Mouse (Mus musculus): ENCODE data around the gene Snx10. TPM values are rescaled to one million over a fixed set of nuclear protein-coding genes. Genes with fewer than 3 reads are reported as not detected.
"Not testable (repeated sequence)": the region's sequence is repeated elsewhere in the genome, so short reads cannot be mapped to it uniquely, and the experiment has no call there.

Gene Snx10
- total RNA-seq (2014; rRNA removed): 47.7 and 55.4 TPM in 2 replicates
- polyA plus RNA-seq (2015; fragmentation: Nextera tagmentation; extraction: Ambion mirVana): 67.4 and 70.4 TPM in 2 replicates

GRCm38 (mm10) chr6:51523807-51524320 lies at the start of gene Snx10:
Snx10 (plus strand) TSS chr6:51523901.
- ATAC-seq (ENCODE audit: low FRiP score): peak; percentile 70
- no peak for TF ChIP-seq CTCF (IDR thresholded peaks at IDR 0.05)
- WGBS: 0% methylated on average over 46 of the region's 47 CpGs

GRCm38 (mm10) chr6:51479136-51479731 lies 44.5 kb upstream of the Snx10 start:
- WGBS: 98% methylated on average over 4 of the region's 4 CpGs
- no peaks in the 10 kb centered on the region for H3K4me1 ChIP-seq (ENCODE audit: insufficient read depth, low read length)
- H3K9ac ChIP-seq (replicated peaks; ENCODE audit: low read length, poor library complexity, severe bottlenecking): no peak overlapping the region
- TF ChIP-seq CTCF (IDR thresholded peaks at IDR 0.05): no peak
- no peak overlapping the region for H3K4me2 ChIP-seq (ENCODE audit: low read depth, low read length, poor library complexity, severe bottlenecking)
- H3K4me3 ChIP-seq (ENCODE audit: low read depth, low read length): no peak overlapping the region
- H3K9me3 ChIP-seq (ENCODE audit: low read length): no peaks in the 10 kb centered on the region
- no peak overlapping the region for H3K27ac ChIP-seq (ENCODE audit: low read depth, low read length)
- DNase-seq (ENCODE audit: low spot score) (no peak), ATAC-seq (ENCODE audit: low FRiP score) (no peak)
- H3K36me3 ChIP-seq (ENCODE audit: insufficient read depth, low read length): peaks cover 40% of the 10 kb centered on the region
- no peaks in the 10 kb centered on the region for H3K27me3 ChIP-seq (ENCODE audit: insufficient read depth, low read length)

More at GRCm38 (mm10) chr6:51523807-51524320, at the start of gene Snx10:
- Histone ChIP-seq H3K9ac (replicated peaks; ENCODE audit: low read length, poor library complexity, severe bottlenecking) (peak within 1 kb of the TSS; percentile 74), H3K4me3 (ENCODE audit: low read depth, low read length) (peak within 1 kb of the TSS; percentile 67), H3K27me3 (ENCODE audit: insufficient read depth, low read length) (no peaks in the 10 kb centered on the region), H3K4me1 (ENCODE audit: insufficient read depth, low read length) (peaks cover 4% of the 10 kb centered on the region; the same call in 1 of the 2 replicates), H3K27ac (ENCODE audit: low read depth, low read length) (peak within 1 kb of the TSS; percentile 72), H3K4me2 (ENCODE audit: low read depth, low read length, poor library complexity, severe bottlenecking) (peak within 1 kb of the TSS; percentile 73), H3K36me3 (ENCODE audit: insufficient read depth, low read length) (no peaks in the 10 kb centered on the region), H3K9me3 (ENCODE audit: low read length) (no peaks in the 10 kb centered on the region)
- DNase-seq (ENCODE audit: low spot score): peak; percentile 67

- DNase-seq (ENCODE audit: low spot score): no peak
- Histone ChIP-seq H3K36me3 (ENCODE audit: insufficient read depth, low read length) (peaks cover 38% of the 10 kb centered on the region), H3K4me2 (ENCODE audit: low read depth, low read length, poor library complexity, severe bottlenecking) (no peak overlapping the region), H3K27me3 (ENCODE audit: insufficient read depth, low read length) (no peaks in the 10 kb centered on the region), H3K9me3 (ENCODE audit: low read length) (no peaks in the 10 kb centered on the region), H3K27ac (ENCODE audit: low read depth, low read length) (no peak overlapping the region), H3K4me3 (ENCODE audit: low read depth, low read length) (no peak overlapping the region), H3K4me1 (ENCODE audit: insufficient read depth, low read length) (no peaks in the 10 kb centered on the region), H3K9ac (replicated peaks; ENCODE audit: low read length, poor library complexity, severe bottlenecking) (no peak overlapping the region)
- no peak for TF ChIP-seq CTCF (IDR thresholded peaks at IDR 0.05)
- ATAC-seq (ENCODE audit: low FRiP score): no peak
- 93% methylated on average over 8 of the region's 8 CpGs for WGBS
These were observed 42.2 kb upstream of the Snx10 start for GRCm38 (mm10) chr6:51481548-51481947.

GRCm38 (mm10) chr6:51483861-51484260 lies 39.8 kb upstream of the Snx10 start:
- DNase-seq (ENCODE audit: low spot score) (no peak), ATAC-seq (ENCODE audit: low FRiP score) (no peak)
- peaks cover 30% of the 10 kb centered on the region for H3K36me3 ChIP-seq (ENCODE audit: insufficient read depth, low read length)
- no peaks in the 10 kb centered on the region for H3K27me3 ChIP-seq (ENCODE audit: insufficient read depth, low read length)
- no peak overlapping the region for H3K27ac ChIP-seq (ENCODE audit: low read depth, low read length)
- 91% methylated on average over 3 of the region's 3 CpGs for WGBS
- H3K9me3 ChIP-seq (ENCODE audit: low read length): no peaks in the 10 kb centered on the region
- H3K4me2 ChIP-seq (ENCODE audit: low read depth, low read length, poor library complexity, severe bottlenecking): no peak overlapping the region
- H3K4me3 ChIP-seq (ENCODE audit: low read depth, low read length): no peak overlapping the region
- TF ChIP-seq CTCF (IDR thresholded peaks at IDR 0.05): no peak
- no peak overlapping the region for H3K9ac ChIP-seq (replicated peaks; ENCODE audit: low read length, poor library complexity, severe bottlenecking)
- no peaks in the 10 kb centered on the region for H3K4me1 ChIP-seq (ENCODE audit: insufficient read depth, low read length)

GRCm38 (mm10) chr6:51484556-51484955 lies 39.1 kb upstream of the Snx10 start:
- H3K27me3 ChIP-seq (ENCODE audit: insufficient read depth, low read length); H3K27ac ChIP-seq (ENCODE audit: low read depth, low read length); H3K4me3 ChIP-seq (ENCODE audit: low read depth, low read length); ATAC-seq (ENCODE audit: low FRiP score); H3K4me2 ChIP-seq (ENCODE audit: low read depth, low read length, poor library complexity, severe bottlenecking); H3K9ac ChIP-seq (replicated peaks; ENCODE audit: low read length, poor library complexity, severe bottlenecking); H3K4me1 ChIP-seq (ENCODE audit: insufficient read depth, low read length); H3K9me3 ChIP-seq (ENCODE audit: low read length); DNase-seq (ENCODE audit: low spot score): not testable (repeated sequence)
- 88% methylated on average over 8 of the region's 8 CpGs for WGBS
- peak; percentile 29 for TF ChIP-seq CTCF (IDR thresholded peaks at IDR 0.05)
- H3K36me3 ChIP-seq (ENCODE audit: insufficient read depth, low read length): peaks cover 24% of the 10 kb centered on the region; the same call in 1 of the 2 replicates

- Histone ChIP-seq H3K4me2 (ENCODE audit: low read depth, low read length, poor library complexity, severe bottlenecking) (no peak overlapping the region), H3K4me3 (ENCODE audit: low read depth, low read length) (no peak overlapping the region), H3K36me3 (ENCODE audit: insufficient read depth, low read length) (peaks cover 14% of the 10 kb centered on the region; the same call in 1 of the 2 replicates), H3K9me3 (ENCODE audit: low read length) (no peaks in the 10 kb centered on the region), H3K27ac (ENCODE audit: low read depth, low read length) (no peak overlapping the region), H3K27me3 (ENCODE audit: insufficient read depth, low read length) (no peaks in the 10 kb centered on the region), H3K9ac (replicated peaks; ENCODE audit: low read length, poor library complexity, severe bottlenecking) (no peak overlapping the region), H3K4me1 (ENCODE audit: insufficient read depth, low read length) (no peaks in the 10 kb centered on the region)
- DNase-seq (ENCODE audit: low spot score) (no peak), ATAC-seq (ENCODE audit: low FRiP score) (no peak)
- 60% methylated on average over 2 of the region's 2 CpGs for WGBS
- TF ChIP-seq CTCF (IDR thresholded peaks at IDR 0.05): no peak
These were observed 38.1 kb upstream of the Snx10 start for GRCm38 (mm10) chr6:51485646-51486045.
